Mouse (Mus musculus) gastrocnemius, postnatal 36 days (tissue): ENCODE measurements around the gene Olfr366. TPM values are rescaled to one million over a fixed set of nuclear protein-coding genes. Genes with fewer than 3 reads are reported as not detected.
"Not testable (repeated sequence)": the region's sequence is repeated elsewhere in the genome, so short reads cannot be mapped to it uniquely, and the experiment has no call there.

Source experiments
- DNase-seq, 2 experiments: peaks; one replicate each; pipeline ENCODE4 v3.0.0; 2022
- intact Hi-C: fragments of 180-260 bp; cut with DNase I; formaldehyde crosslinking; loops from one replicate; pipeline ENCODE4 v1.15.1; 2025
- long read RNA-seq, 2 experiments: library from polyadenylated mRNA; stranded (forward); transcript quantifications; one replicate each; pipeline ENCODE4 v2.0.0; 2021
- total RNA-seq, 2 experiments: library from RNA; stranded (reverse); gene quantifications; 2 replicates each; pipeline ENCODE4 v1.2.3; 2021

Gene Olfr366
- not detected for total RNA-seq
- long read RNA-seq, experiment 1, result 0 reads
- long read RNA-seq, experiment 2, result 0 reads

- intact Hi-C loops, result no loop called here
- no peak for DNase-seq
Observed at GRCm38 (mm10) chr2:37211274-37211673, at the start of gene Olfr366. Olfr366 (plus strand) TSS chr2:37211574.

- intact Hi-C loops, result no loop called here
Observed at GRCm38 (mm10) chr2:37187898-37188297, 23.5 kb upstream of the Olfr366 start, which contains the start of gene Olfr365. Olfr365 (plus strand) TSS chr2:37188198.

GRCm38 (mm10) chr2:37261781-37262180 lies 50.4 kb downstream of the Olfr366 start:
- intact Hi-C loops, DNase-seq: not testable (repeated sequence)

More at GRCm38 (mm10) chr2:37187898-37188297, 23.5 kb upstream of the Olfr366 start, which contains the start of gene Olfr365:
- DNase-seq, result no peak

Other genes starting within 250 kb of the Olfr366 start
- gene Olfr357, start 217.7 kb upstream of the Olfr366 start, total RNA-seq, result not detected
- not detected for gene Olfr358, start 202.2 kb upstream of the Olfr366 start, total RNA-seq
- not detected for gene Olfr360, start 145.8 kb upstream of the Olfr366 start, total RNA-seq
- not detected for gene Olfr361, start 122.3 kb upstream of the Olfr366 start, total RNA-seq
- gene Olfr362, start 93.7 kb upstream of the Olfr366 start, total RNA-seq, result not detected
- not detected for gene Olfr364-ps1, start 72.3 kb upstream of the Olfr366 start, total RNA-seq
- gene Olfr365, start 23.4 kb upstream of the Olfr366 start, total RNA-seq, result not detected
- gene Olfr368, start 114.9 kb downstream of the Olfr366 start, total RNA-seq, result not detected
- 10 to 100 TPM; 12.9 to 13.3 TPM for gene Pdcl, start 147.8 kb downstream of the Olfr366 start, total RNA-seq
- 10 to 100 TPM; 39.3 to 41.5 TPM for gene Rc3h2, start 211.3 kb downstream of the Olfr366 start, total RNA-seq
- 1 to 10 TPM; 2.9 to 3.8 TPM for gene Zbtb26, start 231.6 kb downstream of the Olfr366 start, total RNA-seq
- gene Zbtb6, start 231.6 kb downstream of the Olfr366 start, total RNA-seq, result 1 to 10 TPM; 2.5 to 3.0 TPM
- gene Rabgap1, start 231.7 kb downstream of the Olfr366 start, total RNA-seq, result 10 to 100 TPM; 29.5 to 34.3 TPM